Mouse (Mus musculus): ENCODE data around the gene Abcc2. TPM values are rescaled to one million over a fixed set of nuclear protein-coding genes. Genes with fewer than 3 reads are reported as not detected.

Gene Abcc2
- total and polyA plus RNA-seq, 2 experiments, result 298 to 488 TPM

GRCm38 (mm10) chr19:43770584-43770983 is 11.4 kb upstream of the Abcc2 start:
- Histone ChIP-seq H3K4me3 (ENCODE audit: insufficient read depth, low read depth, low read length) (no peak overlapping the region), H3K27me3 (ENCODE audit: control insufficient read depth, insufficient read depth, low read length) (no peaks in the 10 kb centered on the region), H3K4me1 (ENCODE audit: control insufficient read depth, insufficient read depth, low read length) (peaks cover 24% of the 10 kb centered on the region), H3K9ac (ENCODE audit: low read depth, low read length) (no peak overlapping the region), H3K36me3 (ENCODE audit: control insufficient read depth, insufficient read depth, low read length) (no peaks in the 10 kb centered on the region; the same call in 1 of the 2 replicates), H3K27ac (replicated peaks; ENCODE audit: insufficient read depth, low read depth, low read length) (no peak overlapping the region), H3K79me2 (ENCODE audit: control insufficient read depth, insufficient read depth, low read length) (no peaks in the 10 kb centered on the region)
- 88% methylated on average over 4 of the region's 4 CpGs for whole genome bisulfite sequencing
- no peak for DNase-seq (ENCODE audit: extremely low read depth, low read depth, low spot score)
- TF ChIP-seq CTCF (IDR thresholded peaks at IDR 0.05; ENCODE audit: low read depth, low read length), result no peak
- no peak for TF ChIP-seq POLR2A (IDR thresholded peaks at IDR 0.05; ENCODE audit: extremely low read depth, insufficient read depth, low read length)

- no peak overlapping the region for H3K27ac ChIP-seq (replicated peaks; ENCODE audit: insufficient read depth, low read depth, low read length)
- WGBS, result 90% methylated on average over 5 of the region's 5 CpGs
- H3K27me3 ChIP-seq (ENCODE audit: control insufficient read depth, insufficient read depth, low read length), result no peaks in the 10 kb centered on the region
- no peaks in the 10 kb centered on the region; the same call in 1 of the 2 replicates for H3K36me3 ChIP-seq (ENCODE audit: control insufficient read depth, insufficient read depth, low read length)
- no peaks in the 10 kb centered on the region for H3K79me2 ChIP-seq (ENCODE audit: control insufficient read depth, insufficient read depth, low read length)
- TF ChIP-seq POLR2A (IDR thresholded peaks at IDR 0.05; ENCODE audit: extremely low read depth, insufficient read depth, low read length), result no peak
- TF ChIP-seq CTCF (IDR thresholded peaks at IDR 0.05; ENCODE audit: low read depth, low read length), result no peak
- no peak for DNase-seq (ENCODE audit: extremely low read depth, low read depth, low spot score)
- H3K9ac ChIP-seq (ENCODE audit: low read depth, low read length), result no peak overlapping the region
- H3K4me3 ChIP-seq (ENCODE audit: insufficient read depth, low read depth, low read length), result no peak overlapping the region
- peaks cover 21% of the 10 kb centered on the region for H3K4me1 ChIP-seq (ENCODE audit: control insufficient read depth, insufficient read depth, low read length)
Measured at GRCm38 (mm10) chr19:43771499-43771969, 10.5 kb upstream of the Abcc2 start.

- H3K27ac ChIP-seq (replicated peaks; ENCODE audit: insufficient read depth, low read depth, low read length), result no peak overlapping the region
- WGBS, result 39% methylated on average over 6 of the region's 6 CpGs
- DNase-seq (ENCODE audit: extremely low read depth, low read depth, low spot score), result peak; percentile 47
Measured at GRCm38 (mm10) chr19:43772311-43772710, 9.7 kb upstream of the Abcc2 start.

DNA sequence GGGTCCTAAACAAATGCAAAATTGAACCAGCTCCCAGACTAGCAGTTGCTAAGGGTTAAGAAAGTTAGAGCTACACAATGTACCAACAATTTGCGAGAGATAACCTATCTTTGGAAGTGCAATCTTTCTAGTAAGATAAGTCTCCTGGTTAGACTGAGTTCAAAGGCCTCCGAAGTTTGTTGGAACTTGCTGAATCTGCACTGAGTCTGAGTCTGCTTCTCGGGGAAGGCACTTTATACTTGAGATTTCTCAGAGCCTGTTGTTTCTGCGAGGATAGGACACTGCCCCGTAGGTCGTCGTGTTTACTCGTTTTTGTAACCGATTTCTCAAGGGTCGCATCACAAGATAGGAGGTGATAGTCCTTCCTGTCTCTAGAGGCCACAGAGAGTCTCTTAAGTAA is 6.6 kb upstream of the Abcc2 start:
- H3K9ac ChIP-seq (ENCODE audit: low read depth, low read length), result no peak overlapping the region
- DNase-seq (ENCODE audit: extremely low read depth, low read depth, low spot score), result peak; percentile 65
- no peak overlapping the region for H3K4me3 ChIP-seq (ENCODE audit: insufficient read depth, low read depth, low read length)
- H3K79me2 ChIP-seq (ENCODE audit: control insufficient read depth, insufficient read depth, low read length), result no peaks in the 10 kb centered on the region
- peaks cover 15% of the 10 kb centered on the region for H3K4me1 ChIP-seq (ENCODE audit: control insufficient read depth, insufficient read depth, low read length)
- peak overlapping the region; percentile 39 for H3K27ac ChIP-seq (replicated peaks; ENCODE audit: insufficient read depth, low read depth, low read length)
- H3K36me3 ChIP-seq (ENCODE audit: control insufficient read depth, insufficient read depth, low read length), result no peaks in the 10 kb centered on the region
- TF ChIP-seq CTCF (IDR thresholded peaks at IDR 0.05; ENCODE audit: low read depth, low read length) (no peak), POLR2A (IDR thresholded peaks at IDR 0.05; ENCODE audit: extremely low read depth, insufficient read depth, low read length) (no peak)
- no peaks in the 10 kb centered on the region for H3K27me3 ChIP-seq (ENCODE audit: control insufficient read depth, insufficient read depth, low read length)
- WGBS, result 14% methylated on average over 10 of the region's 10 CpGs

More at GRCm38 (mm10) chr19:43772311-43772710, 9.7 kb upstream of the Abcc2 start:
- Histone ChIP-seq H3K79me2 (ENCODE audit: control insufficient read depth, insufficient read depth, low read length) (no peaks in the 10 kb centered on the region), H3K36me3 (ENCODE audit: control insufficient read depth, insufficient read depth, low read length) (no peaks in the 10 kb centered on the region; the same call in 1 of the 2 replicates), H3K27me3 (ENCODE audit: control insufficient read depth, insufficient read depth, low read length) (no peaks in the 10 kb centered on the region), H3K4me3 (ENCODE audit: insufficient read depth, low read depth, low read length) (no peak overlapping the region), H3K4me1 (ENCODE audit: control insufficient read depth, insufficient read depth, low read length) (peaks cover 18% of the 10 kb centered on the region), H3K9ac (ENCODE audit: low read depth, low read length) (no peak overlapping the region)
- no peak for TF ChIP-seq CTCF (IDR thresholded peaks at IDR 0.05; ENCODE audit: low read depth, low read length)
- no peak for TF ChIP-seq POLR2A (IDR thresholded peaks at IDR 0.05; ENCODE audit: extremely low read depth, insufficient read depth, low read length)

DNA sequence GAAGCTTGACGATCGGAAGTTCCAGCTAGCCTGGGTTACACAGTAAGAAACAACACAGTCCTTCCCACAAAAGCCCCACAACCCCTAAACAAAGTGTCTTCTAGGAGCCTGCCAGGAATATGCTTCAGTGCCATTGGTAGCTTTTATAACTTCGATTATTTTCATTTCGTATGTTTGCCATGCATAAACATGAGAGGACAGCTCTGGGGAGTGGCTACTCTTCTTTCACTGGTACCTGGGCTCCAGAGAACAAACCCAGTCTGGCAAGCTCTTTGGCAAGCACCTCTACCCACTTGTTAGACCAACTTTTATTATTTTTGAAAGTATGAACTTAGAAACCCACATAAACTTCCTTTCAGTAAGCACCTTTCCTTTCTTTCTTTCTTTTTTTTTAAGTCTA is 5.4 kb upstream of the Abcc2 start:
- no peaks in the 10 kb centered on the region for H3K79me2 ChIP-seq (ENCODE audit: control insufficient read depth, insufficient read depth, low read length)
- TF ChIP-seq POLR2A (IDR thresholded peaks at IDR 0.05; ENCODE audit: extremely low read depth, insufficient read depth, low read length), result no peak
- TF ChIP-seq CTCF (IDR thresholded peaks at IDR 0.05; ENCODE audit: low read depth, low read length), result no peak
- H3K27me3 ChIP-seq (ENCODE audit: control insufficient read depth, insufficient read depth, low read length), result no peaks in the 10 kb centered on the region
- H3K9ac ChIP-seq (ENCODE audit: low read depth, low read length), result peak overlapping the region; percentile 71
- DNase-seq (ENCODE audit: extremely low read depth, low read depth, low spot score), result peak; percentile 92
- H3K4me3 ChIP-seq (ENCODE audit: insufficient read depth, low read depth, low read length), result peak overlapping the region; percentile 31; the same call in 1 of the 2 replicates
- WGBS, result 19% methylated on average over 4 of the region's 4 CpGs
- H3K4me1 ChIP-seq (ENCODE audit: control insufficient read depth, insufficient read depth, low read length), result peaks cover 18% of the 10 kb centered on the region
- peak overlapping the region; percentile 78 for H3K27ac ChIP-seq (replicated peaks; ENCODE audit: insufficient read depth, low read depth, low read length)
- H3K36me3 ChIP-seq (ENCODE audit: control insufficient read depth, insufficient read depth, low read length), result no peaks in the 10 kb centered on the region

- Histone ChIP-seq H3K4me3 (ENCODE audit: insufficient read depth, low read depth, low read length) (no peak overlapping the region; the same call in 1 of the 2 replicates), H3K79me2 (ENCODE audit: control insufficient read depth, insufficient read depth, low read length) (no peaks in the 10 kb centered on the region), H3K4me1 (ENCODE audit: control insufficient read depth, insufficient read depth, low read length) (peaks cover 18% of the 10 kb centered on the region), H3K27me3 (ENCODE audit: control insufficient read depth, insufficient read depth, low read length) (no peaks in the 10 kb centered on the region), H3K27ac (replicated peaks; ENCODE audit: insufficient read depth, low read depth, low read length) (no peak overlapping the region), H3K36me3 (ENCODE audit: control insufficient read depth, insufficient read depth, low read length) (no peaks in the 10 kb centered on the region), H3K9ac (ENCODE audit: low read depth, low read length) (no peak overlapping the region)
- DNase-seq (ENCODE audit: extremely low read depth, low read depth, low spot score), result peak; percentile 93
- WGBS, result 13% methylated on average over 2 of the region's 2 CpGs
- TF ChIP-seq POLR2A (IDR thresholded peaks at IDR 0.05; ENCODE audit: extremely low read depth, insufficient read depth, low read length) (no peak), CTCF (IDR thresholded peaks at IDR 0.05; ENCODE audit: low read depth, low read length) (no peak)
Measured at GRCm38 (mm10) chr19:43777308-43777707, 4.7 kb upstream of the Abcc2 start.

Measured in liver, adult 2 months (tissue).